Mouse (Mus musculus) bone marrow, adult 2 months (tissue): ENCODE data around the gene Abca7.

Experiments
- CTCF ChIP-seq: fragments of 200-500 bp; IDR thresholded peaks from 2 replicates; pipeline ENCODE4 v1.5.1; 2011; ENCODE audit warnings: low read length, control low read depth; ENCODE audit not compliant: control insufficient read depth, insufficient read depth
- POLR2A ChIP-seq: fragments of 200-500 bp; IDR thresholded peaks from 2 replicates; pipeline ENCODE4 v1.6.1; 2011; ENCODE audit warnings: low read depth, mild to moderate bottlenecking, control low read depth, low read length, borderline replicate concordance; ENCODE audit not compliant: control insufficient read depth

GRCm38 (mm10) chr10:80004233-80004705, 8.0 kb downstream of the Abca7 start:
- TF ChIP-seq CTCF (no peak), POLR2A (no peak)
